Mouse (Mus musculus) G1E-ER4 (cell line): ENCODE data around the gene Gm38119. TPM values are rescaled to one million over a fixed set of nuclear protein-coding genes. Genes with fewer than 3 reads are reported as not detected.

ENCODE experiments used
- GATA1 ChIP-seq: IDR thresholded peaks from one replicate; pipeline ENCODE4 v1.8.0; 2012; ENCODE audit warnings: low read length, inconsistent platforms
- polyA plus RNA-seq: library from polyadenylated mRNA; stranded (reverse); fragments of >175 nt; gene quantifications from 2 replicates; pipeline ENCODE4 v1.2.3, GENCODE M21; 2012

The Gm38119 gene
- not detected in 2 replicates for polyA plus RNA-seq

GRCm38 (mm10) chr3:92738996-92739395, at the start of gene Gm38119:
Gene Gm38119 (minus strand): TSS chr3:92739096.
- no peak for TF ChIP-seq GATA1

DNA sequence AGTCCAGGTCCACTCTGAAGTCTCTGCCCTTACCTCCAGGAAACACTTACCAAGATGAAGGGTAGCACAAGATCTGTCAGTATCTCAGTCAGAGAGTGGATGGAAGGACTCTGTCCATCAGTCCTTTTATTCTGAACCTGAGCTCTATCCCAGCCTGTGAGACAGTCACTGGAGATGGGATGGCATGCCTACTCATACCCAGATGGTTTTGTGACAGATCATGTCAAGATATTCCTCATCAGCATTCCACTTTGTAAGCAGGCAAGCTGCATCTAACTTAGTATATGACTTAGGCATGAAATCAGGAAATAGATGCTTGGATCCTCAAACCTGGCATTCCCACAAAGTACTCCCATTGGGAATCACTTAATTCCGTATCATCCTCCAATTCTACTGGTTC, 39.9 kb upstream of the Gm38119 start, which contains the start of gene Lce1i:
Lce1i (minus strand) TSS at position 101 of the 400 bp plus-strand sequence.
- TF ChIP-seq GATA1 = no peak

- TF ChIP-seq GATA1 = no peak
These were observed 32.7 kb upstream of the Gm38119 start for GRCm38 (mm10) chr3:92771573-92771972.

- TF ChIP-seq GATA1 = no peak
These were observed 26.1 kb upstream of the Gm38119 start, which contains the start of gene Lce1h for GRCm38 (mm10) chr3:92764965-92765364. Gene Lce1h (minus strand): TSS chr3:92765065.

DNA sequence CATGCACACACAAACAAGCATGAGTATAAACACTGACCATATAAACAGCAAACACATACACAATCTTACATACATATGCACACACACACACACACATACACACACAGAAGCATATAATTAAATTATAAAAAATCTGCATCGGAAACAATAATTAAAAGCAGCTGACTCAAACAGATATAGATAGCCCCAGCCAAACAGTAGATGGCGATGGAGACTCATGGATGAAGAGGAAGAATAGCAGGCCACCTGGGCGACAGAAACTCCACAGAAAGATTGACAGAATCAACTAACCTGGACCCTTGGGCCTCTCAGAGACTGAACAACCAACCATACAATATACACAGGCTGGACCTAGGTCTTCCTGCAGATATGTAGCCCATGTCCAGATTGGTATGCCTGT, 14.3 kb upstream of the Gm38119 start:
- TF ChIP-seq GATA1 = no peak

DNA sequence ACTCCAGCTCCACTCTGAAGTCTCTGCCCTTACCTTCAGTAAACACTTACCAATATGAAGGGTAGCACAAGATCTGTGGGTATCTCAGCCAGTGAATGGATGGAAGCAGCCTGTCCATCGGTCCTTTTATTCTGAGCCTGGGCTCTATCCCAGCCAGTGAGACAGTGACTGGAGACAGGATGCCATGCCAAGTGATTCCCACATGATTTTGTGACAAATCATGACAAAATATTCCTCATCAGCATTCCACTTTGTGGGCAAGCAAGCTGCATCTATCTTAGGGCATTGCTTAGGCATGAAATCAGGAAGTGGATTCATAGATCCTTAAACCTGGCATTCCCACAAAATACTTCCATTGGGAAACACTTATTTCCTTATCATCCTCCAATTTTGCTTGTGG, 13.3 kb upstream of the Gm38119 start, which contains the start of gene Lce1g:
Lce1g (minus strand) TSS at position 101 of the 400 bp plus-strand sequence.
- no peak for TF ChIP-seq GATA1

DNA sequence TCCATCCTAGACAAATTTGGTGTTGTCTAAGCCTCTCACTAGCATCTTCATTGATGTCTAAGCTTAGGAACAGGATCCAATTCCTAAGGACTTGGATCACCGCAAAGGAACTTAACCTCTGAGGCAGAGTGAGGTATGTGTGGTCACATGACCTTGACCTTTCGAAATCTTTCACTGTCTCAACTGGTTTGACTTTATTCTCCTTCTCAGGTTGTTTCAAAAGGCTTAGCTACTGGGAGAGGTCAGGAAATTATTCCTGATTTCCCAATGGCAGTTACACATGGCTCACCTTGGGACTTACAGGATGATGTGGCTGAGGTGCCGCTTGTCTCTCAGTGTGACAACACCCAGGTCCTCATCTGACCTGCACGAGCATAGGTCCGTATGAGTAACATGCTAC, 16.3 kb downstream of the Gm38119 start:
- TF ChIP-seq GATA1 = no peak

DNA sequence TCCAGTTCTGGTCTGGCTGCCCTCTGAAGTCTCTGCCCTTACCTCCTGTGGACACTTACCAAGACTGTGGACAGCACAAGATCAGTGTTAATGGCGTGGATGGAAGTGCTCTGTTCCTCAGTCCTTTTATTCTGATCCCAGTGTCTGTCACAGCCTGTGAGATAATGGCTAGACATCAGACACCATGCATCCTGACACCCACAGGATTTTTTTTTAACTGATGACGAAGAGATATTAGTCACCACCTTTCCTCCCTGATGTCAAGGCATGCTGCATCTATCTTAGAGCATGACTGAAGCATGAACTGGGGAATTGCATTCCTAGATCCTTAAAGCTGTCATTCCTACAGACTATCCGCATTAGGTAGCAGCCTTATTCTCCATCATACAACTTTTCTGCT, 18.6 kb downstream of the Gm38119 start, which contains the start of gene Lce1f:
Lce1f (minus strand) TSS at position 101 of the 400 bp plus-strand sequence.
- no peak for TF ChIP-seq GATA1

DNA sequence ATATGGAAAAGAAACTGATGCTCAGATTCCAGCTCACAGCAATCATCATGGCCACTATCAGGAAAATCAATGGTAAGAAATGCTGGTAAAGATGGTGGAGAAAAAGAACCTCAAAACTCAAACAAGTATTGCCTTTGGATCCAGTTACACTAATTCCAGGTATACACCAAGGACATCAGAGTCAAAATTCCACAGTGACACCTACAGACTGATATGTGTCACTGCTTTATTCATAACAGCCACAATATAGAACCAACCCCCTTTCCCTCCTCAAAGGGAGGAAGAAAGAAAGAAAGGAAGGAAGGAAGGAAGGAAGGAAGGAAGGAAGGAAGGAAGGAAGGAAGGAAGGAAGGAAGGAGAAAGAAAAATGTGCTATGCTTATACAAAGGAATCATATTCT, 23.8 kb downstream of the Gm38119 start:
- TF ChIP-seq GATA1 = no peak

DNA sequence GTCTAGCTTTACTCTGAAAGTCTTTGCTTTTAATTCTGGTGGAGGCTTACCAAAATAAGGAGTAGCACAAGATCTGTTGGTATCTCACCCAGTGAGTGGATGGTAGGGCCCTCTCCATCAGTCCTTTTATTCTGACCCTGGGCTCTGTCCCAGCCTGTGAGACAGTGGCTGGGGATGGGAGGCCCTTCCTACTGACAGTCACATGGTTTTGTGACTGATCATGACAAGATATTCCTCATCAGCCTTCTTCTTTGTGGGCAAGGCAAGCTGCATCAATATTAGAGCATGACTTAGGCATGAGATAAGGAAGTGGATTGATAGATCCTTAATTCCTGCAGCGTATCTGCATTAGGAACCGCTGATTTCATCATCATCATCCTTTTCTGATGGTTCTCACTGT, 29.9 kb downstream of the Gm38119 start, which contains the start of gene Lce1e:
Lce1e (minus strand) TSS at position 101 of the 400 bp plus-strand sequence.
- TF ChIP-seq GATA1 = no peak

GRCm38 (mm10) chr3:92694613-92695012, 44.3 kb downstream of the Gm38119 start:
- no peak for TF ChIP-seq GATA1

DNA sequence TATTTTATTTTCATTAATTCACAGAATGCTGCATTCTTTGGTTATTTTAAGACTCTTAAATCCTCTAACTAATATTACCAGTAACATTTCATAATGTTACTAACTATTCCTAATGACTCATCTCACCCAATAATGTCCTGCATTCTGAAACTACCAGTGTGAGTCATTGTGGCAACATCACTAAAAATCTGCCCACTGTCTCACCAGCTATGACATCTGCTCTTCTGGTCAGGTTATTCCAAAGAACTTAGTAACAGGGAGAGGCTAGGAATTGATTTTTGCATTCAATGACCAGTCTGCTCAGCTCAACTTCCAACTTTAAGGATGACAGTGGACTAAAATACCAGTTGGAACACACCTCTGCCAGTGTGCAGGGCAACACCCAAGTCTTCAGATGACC, 47.2 kb downstream of the Gm38119 start:
- TF ChIP-seq GATA1 = no peak

Other genes with a start within 250 kb of the Gm38119 start
- not detected in 2 replicates for gene Sprr4, start 238.6 kb downstream of the Gm38119 start, polyA plus RNA-seq
- gene 2310046K23Rik, start 204.6 kb downstream of the Gm38119 start, polyA plus RNA-seq = not detected in 2 replicates
- not detected in 2 replicates for gene Ivl, start 165.4 kb downstream of the Gm38119 start, polyA plus RNA-seq
- not detected in 2 replicates for gene Smcp, start 150.1 kb downstream of the Gm38119 start, polyA plus RNA-seq
- gene 2210017I01Rik, start 131.6 kb downstream of the Gm38119 start, polyA plus RNA-seq = not detected in 2 replicates
- gene Lce6a, start 117.4 kb downstream of the Gm38119 start, polyA plus RNA-seq = not detected in 2 replicates
- not detected in 2 replicates for gene Lce1a1, start 90.8 kb downstream of the Gm38119 start, polyA plus RNA-seq
- gene Lce1b, start 82.2 kb downstream of the Gm38119 start, polyA plus RNA-seq = not detected in 2 replicates
- not detected in 2 replicates for gene Lce1a2, start 68.8 kb downstream of the Gm38119 start, polyA plus RNA-seq
- gene Lce1c, start 59.8 kb downstream of the Gm38119 start, polyA plus RNA-seq = not detected in 2 replicates
- gene Lce1d, start 51.9 kb downstream of the Gm38119 start, polyA plus RNA-seq = not detected in 2 replicates
- gene Lce1e, start 30.0 kb downstream of the Gm38119 start, polyA plus RNA-seq = not detected in 2 replicates
- not detected in 2 replicates for gene Lce1f, start 18.7 kb downstream of the Gm38119 start, polyA plus RNA-seq
- not detected in 2 replicates for gene Lce1g, start 13.2 kb upstream of the Gm38119 start, polyA plus RNA-seq
- gene Lce1h, start 26.0 kb upstream of the Gm38119 start, polyA plus RNA-seq = not detected in 2 replicates
- gene Lce1i, start 39.8 kb upstream of the Gm38119 start, polyA plus RNA-seq = not detected in 2 replicates
- not detected in 2 replicates for gene Lce1j, start 51.4 kb upstream of the Gm38119 start, polyA plus RNA-seq
- gene Lce1k, start 68.8 kb upstream of the Gm38119 start, polyA plus RNA-seq = not detected in 2 replicates
- gene Kprp, start 88.2 kb upstream of the Gm38119 start, polyA plus RNA-seq = not detected in 2 replicates
- not detected in 2 replicates for gene Lce1l, start 112.2 kb upstream of the Gm38119 start, polyA plus RNA-seq
- gene 2310050C09Rik, start 131.1 kb upstream of the Gm38119 start, polyA plus RNA-seq = not detected in 2 replicates
- gene Lce3a, start 187.1 kb upstream of the Gm38119 start, polyA plus RNA-seq = not detected in 2 replicates
- gene Lce3b, start 193.9 kb upstream of the Gm38119 start, polyA plus RNA-seq = not detected in 2 replicates
- not detected in 2 replicates for gene Lce3c, start 205.4 kb upstream of the Gm38119 start, polyA plus RNA-seq
- not detected in 2 replicates for gene Lce3d, start 218.3 kb upstream of the Gm38119 start, polyA plus RNA-seq
- gene Lce3e, start 228.0 kb upstream of the Gm38119 start, polyA plus RNA-seq = not detected in 2 replicates